1 mouse cellular context compared by ENCODE assay signal in genomic region chr14:27428973-27429711, GRCm38 (mm10).
TF ChIP-seq lines count a peak whose summit lies in the region.

No protein-coding gene starts in this region.

TF ChIP-seq in CH12.LX, 34 proteins besides CTCF, POLR2A, EP300 and RAD21 (continued from another document):
- TF ChIP-seq SMC3 (IDR thresholded peaks at IDR 0.05; ENCODE audit: low read depth, low read length) (no peak), IRF4 (IDR thresholded peaks at IDR 0.05; ENCODE audit: low read depth, low read length) (no peak), ZNF384 (IDR thresholded peaks at IDR 0.05; ENCODE audit: low read depth, low read length) (no peak), GABPA (IDR thresholded peaks at IDR 0.05; ENCODE audit: insufficient replicate concordance, low read depth, low read length) (no peak), CHD2 (IDR thresholded peaks at IDR 0.05; ENCODE audit: low read length) (peak; percentile 57)
TF ChIP-seq in CH12.LX: peak in this region for 10.
